Mouse (Mus musculus): ENCODE measurements at regions not wholly inside any gene's neighbourhood (a gene's known extent, or its start where the extent isn't known, plus 50 kb on each side); places are given as distances from the start of the nearest gene placed in this dataset.
"Not testable (repeated sequence)": the region's sequence is repeated elsewhere in the genome, so short reads cannot be mapped to it uniquely, and the experiment has no call there.

- DNase-seq (ENCODE audit: low spot score) = no peak
These were observed 278.4 kb downstream of the Cyp26b1 start for GRCm38 (mm10) chr6:84315175-84315912.

DNA sequence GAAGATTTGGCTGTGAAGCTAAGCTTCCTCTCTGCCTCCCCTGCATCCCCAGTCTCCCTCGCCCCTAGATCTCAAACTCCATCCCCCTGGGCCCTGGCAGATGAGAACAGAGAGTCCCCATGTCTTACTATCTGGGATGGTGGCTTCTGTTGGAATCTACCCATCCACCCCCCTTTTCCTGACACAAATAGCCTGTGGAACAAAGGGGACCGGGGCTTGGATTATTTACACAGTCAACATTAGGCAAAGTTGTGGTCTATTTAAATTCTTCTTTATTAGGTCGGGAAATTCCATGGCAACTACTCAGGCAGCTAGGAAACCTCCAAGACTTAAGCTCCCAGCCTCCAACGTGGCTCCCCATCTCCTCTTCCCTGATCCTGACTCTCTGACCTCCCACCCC, 279.9 kb downstream of the Cyp26b1 start:
- no peak for DNase-seq (ENCODE audit: low spot score)

- DNase-seq (ENCODE audit: low spot score) = no peak
These were observed 283.0 kb downstream of the Cyp26b1 start for GRCm38 (mm10) chr6:84310635-84311241.

DNA sequence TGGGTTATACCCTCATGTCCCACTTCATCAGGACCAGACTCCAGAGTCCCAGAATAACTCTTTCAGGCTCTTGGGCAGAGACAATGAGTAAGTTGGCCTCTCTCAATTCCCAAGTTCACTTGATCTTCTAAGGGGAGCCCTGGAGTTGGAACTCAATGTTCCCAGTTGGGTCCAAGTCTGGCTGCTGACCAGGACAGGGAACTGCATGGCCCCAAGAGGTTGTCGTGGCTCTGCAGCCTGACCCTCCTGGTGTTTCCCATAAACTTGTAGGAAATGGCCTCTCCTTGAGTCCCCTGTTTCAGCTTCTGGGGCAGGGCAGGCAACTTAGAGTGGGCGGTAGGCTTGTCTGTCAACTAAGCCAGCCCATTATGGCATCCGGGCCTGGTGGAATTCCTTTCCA, 286.2 kb downstream of the Cyp26b1 start:
- DNase-seq (ENCODE audit: low spot score) = no peak

- DNase-seq (ENCODE audit: low spot score) = no peak
These were observed 287.1 kb downstream of the Cyp26b1 start for GRCm38 (mm10) chr6:84306585-84306984.

GRCm38 (mm10) chr6:84305093-84305492, 288.6 kb downstream of the Cyp26b1 start:
- no peak for DNase-seq (ENCODE audit: low spot score)

GRCm38 (mm10) chr6:84302916-84303315, 290.8 kb downstream of the Cyp26b1 start:
- DNase-seq (ENCODE audit: low spot score) = not testable (repeated sequence)

GRCm38 (mm10) chr6:84299936-84300335, 291.5 kb downstream of the Dysf start:
- DNase-seq (ENCODE audit: low spot score) = no peak

DNA sequence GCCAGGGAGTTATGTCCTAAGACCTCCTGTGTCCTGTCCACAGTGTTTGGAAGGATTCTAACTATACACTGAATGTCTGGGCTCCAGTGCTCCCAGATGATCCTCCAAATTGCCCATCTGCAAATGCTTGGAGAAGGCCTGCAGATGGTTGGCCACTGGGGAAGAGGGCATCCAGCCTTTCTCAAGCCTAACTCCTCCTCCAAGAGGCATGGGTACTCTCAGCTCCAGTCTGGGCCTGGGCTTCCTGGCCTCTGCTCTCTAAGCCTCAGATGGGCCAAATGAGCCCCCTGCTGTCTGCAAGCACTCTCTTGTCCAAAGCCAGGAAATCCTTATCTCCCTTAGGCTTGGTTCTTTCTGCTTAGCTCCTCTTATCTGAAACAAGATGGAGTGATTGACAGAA, 290.8 kb downstream of the Dysf start:
- DNase-seq (ENCODE audit: low spot score) = no peak

- DNase-seq (ENCODE audit: low spot score) = not testable (repeated sequence)
These were observed 265.5 kb downstream of the Dysf start for GRCm38 (mm10) chr6:84273907-84274306.

DNA sequence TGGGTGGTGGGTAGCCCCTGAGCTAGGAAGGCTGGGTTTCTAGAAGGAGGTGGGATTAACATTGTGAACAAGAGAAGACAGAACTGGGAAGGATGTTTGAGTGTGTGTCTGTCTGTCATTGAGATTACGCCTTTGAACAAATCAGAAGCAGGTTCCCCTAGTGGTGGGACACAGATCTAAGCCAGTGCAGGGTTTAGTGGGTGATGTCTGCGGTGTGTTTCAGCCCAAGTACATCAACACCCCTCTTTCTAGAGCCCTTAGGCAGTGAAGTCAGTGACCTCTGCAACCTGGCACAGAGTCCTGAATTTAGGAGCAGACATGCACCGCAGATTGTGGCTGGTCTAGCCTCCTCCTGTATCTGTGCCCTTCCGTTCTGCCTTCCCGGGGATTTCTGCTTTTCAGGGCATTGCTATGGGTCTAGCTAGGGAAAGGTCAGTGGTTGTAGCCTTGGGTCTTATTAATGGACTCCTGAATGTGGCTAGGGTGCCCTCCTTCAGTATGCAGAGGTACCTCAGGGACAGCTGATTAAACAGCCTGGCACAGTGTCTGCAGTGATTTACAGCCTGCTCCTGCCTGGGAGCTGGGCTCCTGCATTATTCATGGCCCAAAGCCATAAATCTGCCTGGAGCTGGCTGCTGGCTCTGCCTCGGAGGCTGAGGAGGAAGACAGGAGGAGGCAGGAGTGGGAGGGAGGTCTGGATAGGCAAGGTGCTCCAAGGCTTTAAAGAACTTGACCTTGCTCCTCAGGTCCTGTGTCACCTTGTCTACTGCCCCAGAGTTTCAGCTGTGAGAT, 264.3 kb downstream of the Dysf start:
- DNase-seq (ENCODE audit: low spot score) = no peak

GRCm38 (mm10) chr6:84271966-84272365, 263.6 kb downstream of the Dysf start:
- DNase-seq (ENCODE audit: low spot score) = no peak

GRCm38 (mm10) chr6:84271441-84271840, 263.1 kb downstream of the Dysf start:
- DNase-seq (ENCODE audit: low spot score) = no peak

GRCm38 (mm10) chr6:84270518-84271165, 262.3 kb downstream of the Dysf start:
- peak; percentile 31 for DNase-seq (ENCODE audit: low spot score)

DNA sequence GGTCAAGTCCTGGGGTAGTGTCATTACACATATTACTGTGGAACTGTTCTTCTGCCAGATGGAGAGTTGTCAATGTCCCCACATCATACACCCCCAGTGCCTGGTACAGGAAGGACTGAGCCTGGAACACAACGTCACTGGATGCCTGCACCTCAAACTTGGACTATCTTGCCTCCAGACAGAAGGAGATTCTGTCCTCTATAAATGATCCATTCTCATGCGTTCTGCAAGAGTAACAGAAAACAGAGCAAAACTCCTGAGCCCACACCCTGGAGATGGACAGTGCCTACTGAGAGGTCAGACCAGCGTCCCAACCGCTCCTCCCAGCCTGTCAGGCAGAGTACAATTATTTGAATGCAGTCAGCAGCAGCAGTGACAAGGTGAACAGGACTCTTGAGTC, 261.1 kb downstream of the Dysf start:
- DNase-seq (ENCODE audit: low spot score) = no peak

GRCm38 (mm10) chr6:84269023-84269422, 260.6 kb downstream of the Dysf start:
- DNase-seq (ENCODE audit: low spot score) = no peak

GRCm38 (mm10) chr6:84268111-84268510, 259.7 kb downstream of the Dysf start:
- no peak for DNase-seq (ENCODE audit: low spot score)

DNA sequence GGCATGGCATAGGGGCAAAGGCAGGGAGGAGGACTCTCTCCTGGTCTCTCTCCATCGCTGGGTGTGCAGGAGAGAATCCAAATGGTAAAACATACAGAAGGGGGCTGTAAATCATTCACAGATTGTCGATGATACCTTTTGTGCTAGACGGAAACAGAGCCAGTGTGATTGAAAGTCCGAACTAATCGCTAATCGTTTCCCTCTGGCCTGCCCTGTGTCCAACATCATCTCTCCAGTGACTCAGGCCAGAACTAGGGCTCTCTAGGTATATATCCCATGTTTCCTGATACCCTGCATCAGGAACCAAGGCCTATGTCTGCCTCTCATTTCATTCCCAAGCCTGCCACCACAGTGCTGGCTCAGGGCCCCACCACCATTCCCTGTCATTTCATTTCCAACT, 259.1 kb downstream of the Dysf start:
- DNase-seq (ENCODE audit: low spot score) = no peak

DNA sequence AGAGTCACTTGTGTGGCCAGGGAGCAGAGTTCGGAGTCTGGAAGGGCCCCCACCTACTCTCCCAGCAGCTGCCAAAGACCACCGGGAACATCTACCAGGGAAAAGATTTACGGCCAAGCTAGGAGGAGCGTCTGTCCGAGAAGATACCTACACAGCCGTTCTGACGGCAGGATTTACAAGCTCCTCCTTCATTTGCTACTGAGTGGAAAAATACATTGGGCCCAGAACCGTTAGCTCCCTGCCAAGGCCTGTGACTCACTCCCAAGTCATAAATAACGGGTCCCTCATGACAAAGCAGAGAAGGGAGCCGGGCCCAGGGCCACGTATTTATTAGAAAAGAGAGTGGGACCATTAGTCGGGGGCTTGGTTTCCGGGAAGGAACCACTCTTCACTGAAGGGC, 258.3 kb downstream of the Dysf start:
- DNase-seq (ENCODE audit: low spot score) = peak; percentile 19

DNA sequence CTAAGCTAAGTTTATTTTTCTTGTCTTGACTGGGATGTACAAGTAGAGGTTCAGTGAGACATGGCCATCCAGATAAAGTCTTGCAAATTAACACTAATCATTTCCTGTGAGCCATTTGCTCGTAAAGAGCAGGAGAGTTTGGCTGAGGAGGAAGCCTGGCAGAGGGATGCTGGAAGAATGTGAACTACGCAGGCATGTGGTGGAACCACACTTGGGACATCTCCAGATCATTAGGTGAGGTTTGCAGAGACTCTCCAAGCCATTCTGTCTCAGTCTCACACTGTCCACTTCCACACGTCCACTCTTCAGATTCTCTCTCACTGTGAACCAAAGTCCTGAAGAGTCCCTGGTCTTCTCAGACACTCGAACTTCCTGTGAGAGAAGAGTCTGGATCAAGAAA, 256.3 kb downstream of the Dysf start:
- DNase-seq (ENCODE audit: low spot score) = no peak

DNA sequence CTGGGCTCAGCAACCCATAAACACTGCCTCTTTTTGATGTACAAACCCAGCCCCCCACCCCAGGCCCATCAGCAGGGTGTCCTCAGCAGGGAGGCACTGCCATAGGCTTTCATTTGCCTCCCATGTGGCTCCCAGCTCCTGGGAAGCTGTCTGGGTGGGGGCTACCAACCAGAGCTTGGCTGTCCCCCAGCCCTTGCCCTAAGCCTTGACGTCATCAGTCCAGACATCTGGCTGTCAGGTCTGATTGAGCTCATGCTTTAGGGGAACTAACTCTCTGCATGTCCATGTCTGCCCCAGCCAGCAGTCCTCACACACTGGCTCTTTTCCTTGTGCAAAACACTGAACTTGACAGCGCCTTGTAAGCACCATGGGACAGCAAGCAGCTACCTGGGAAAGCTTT, 255.3 kb downstream of the Dysf start:
- DNase-seq (ENCODE audit: low spot score) = no peak

DNA sequence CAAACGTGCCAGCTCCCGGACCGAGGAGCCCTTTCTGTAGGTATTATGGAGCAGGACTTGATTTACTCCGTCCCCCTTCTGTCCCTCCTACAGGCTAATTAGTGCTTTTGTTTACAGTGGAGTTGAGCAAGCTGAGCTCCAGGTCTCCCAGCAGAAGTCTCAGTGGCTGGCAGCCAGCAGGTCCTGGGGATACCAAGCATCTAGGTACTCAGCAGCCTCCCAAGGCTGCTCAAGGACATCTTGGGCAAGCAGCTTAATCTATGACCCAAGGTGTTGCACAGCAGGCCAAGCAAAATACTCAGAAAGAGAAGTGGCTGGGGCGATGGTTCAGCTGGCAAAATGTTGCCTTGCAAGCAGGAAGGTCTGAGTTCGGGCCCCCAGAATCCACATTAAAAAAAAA, 254.4 kb downstream of the Dysf start:
- DNase-seq (ENCODE audit: low spot score) = peak; percentile 19

DNA sequence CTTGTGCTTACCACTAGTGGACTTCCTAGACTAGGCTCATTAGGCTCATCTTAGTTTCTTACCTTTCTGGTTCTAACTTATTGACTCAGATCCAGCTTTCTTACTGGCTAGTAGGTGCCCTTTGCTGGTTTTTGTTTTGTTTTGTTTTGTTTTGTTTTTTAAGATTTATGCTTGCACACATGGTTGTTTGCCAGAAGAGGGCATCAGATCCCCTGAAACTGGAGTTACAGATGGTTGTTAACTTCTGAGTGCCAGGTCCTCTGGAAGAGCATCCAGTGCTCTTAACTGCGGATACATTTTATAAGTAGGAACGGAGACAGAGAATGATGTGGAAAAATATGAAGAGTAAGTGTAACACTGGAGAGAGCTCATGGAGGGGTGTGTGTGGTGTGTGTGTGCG, 253.1 kb downstream of the Dysf start:
- DNase-seq (ENCODE audit: low spot score) = no peak
